Mouse (Mus musculus) layer of hippocampus, postnatal 14 days (tissue): Measurements from ENCODE around the gene Stau1. TPM values are rescaled to one million over a fixed set of nuclear protein-coding genes. Genes with fewer than 3 reads are reported as not detected.
"Not testable (repeated sequence)": the region's sequence is repeated elsewhere in the genome, so short reads cannot be mapped to it uniquely, and the experiment has no call there.

Source experiments
- DNase-seq, 2 experiments: peaks; one replicate each; pipeline ENCODE4 v3.0.0; 2021 to 2022; ENCODE audit warnings: low spot score in 2 of 2, mixed read lengths in 1 of 2
- long read RNA-seq, 2 experiments: library from polyadenylated mRNA; stranded (forward); transcript quantifications; one replicate each; pipeline ENCODE4 v2.0.0; 2021
- total RNA-seq, 2 experiments: library from RNA; stranded (reverse); gene quantifications; 2 replicates each; pipeline ENCODE4 v1.2.3; 2021

The Stau1 gene
- total RNA-seq = 10 to 100 TPM; 69.5 to 70.3 TPM
- long read RNA-seq, experiment 1, transcript Stau1-209 (4 exons, 774 nt) = major isoform, 45 of 80 reads
- long read RNA-seq, experiment 1, transcript Stau1-202 (12 exons, 3,569 nt) = minor isoform, 18 of 80 reads
- long read RNA-seq, experiment 1, transcript Stau1-204 (12 exons, 2,976 nt) = minor isoform, 6 of 80 reads
- long read RNA-seq, experiment 1, partial matches to known transcripts = 5 of 80 reads
- long read RNA-seq, experiment 1, other reads (novel, unspliced or antisense) = 6 of 80 reads
- long read RNA-seq, experiment 2, transcript Stau1-204 (12 exons, 2,976 nt) = minor isoform, 18 of 128 reads
- long read RNA-seq, experiment 2, transcript Stau1-209 (4 exons, 774 nt) = major isoform, 78 of 128 reads
- long read RNA-seq, experiment 2, transcript Stau1-202 (12 exons, 3,569 nt) = minor isoform, 20 of 128 reads
- long read RNA-seq, experiment 2, partial matches to known transcripts = 5 of 128 reads
- long read RNA-seq, experiment 2, other reads (novel, unspliced or antisense) = 6 of 128 reads

- DNase-seq = peak; percentile 92 to 98
Observed at GRCm38 (mm10) chr2:166995796-166996532, at the start of gene Stau1. Stau1 (minus strand) TSS chr2:166996299.

DNA sequence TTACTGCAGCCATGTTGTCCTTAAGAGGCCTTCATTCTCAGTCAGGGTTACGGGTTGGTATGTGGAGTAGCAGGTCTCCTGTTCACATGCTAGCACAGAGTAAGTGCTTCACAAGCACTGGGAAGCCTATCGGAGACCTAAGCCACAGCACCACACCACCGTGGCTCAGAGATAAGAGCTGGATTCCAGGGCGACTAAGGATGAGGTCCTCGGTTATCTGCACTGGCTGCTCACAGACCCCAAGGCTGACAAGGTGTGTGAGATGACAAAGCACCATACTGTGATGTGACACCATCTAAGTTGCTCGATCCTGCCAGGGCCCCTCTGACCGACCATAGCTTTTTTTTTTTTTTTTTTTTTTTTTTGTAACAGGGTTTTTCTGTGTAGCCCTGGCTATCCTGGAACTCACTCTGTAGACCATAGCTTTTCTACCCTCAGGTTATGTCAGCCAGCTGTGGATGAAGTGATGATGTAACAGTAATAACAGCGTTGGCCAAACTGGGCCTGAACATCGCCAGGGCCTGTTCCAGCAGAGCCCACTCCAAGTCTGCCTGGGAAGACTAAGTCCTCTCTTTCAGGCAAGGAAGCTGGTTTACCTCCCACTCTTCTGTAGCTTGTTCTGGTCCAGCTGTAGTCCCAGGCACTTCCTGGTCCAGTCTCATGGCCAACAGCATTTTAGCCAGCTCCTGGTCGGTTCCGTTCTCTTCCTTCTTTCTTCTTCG, 47.5 kb upstream of the Stau1 start:
- DNase-seq = no peak

DNA sequence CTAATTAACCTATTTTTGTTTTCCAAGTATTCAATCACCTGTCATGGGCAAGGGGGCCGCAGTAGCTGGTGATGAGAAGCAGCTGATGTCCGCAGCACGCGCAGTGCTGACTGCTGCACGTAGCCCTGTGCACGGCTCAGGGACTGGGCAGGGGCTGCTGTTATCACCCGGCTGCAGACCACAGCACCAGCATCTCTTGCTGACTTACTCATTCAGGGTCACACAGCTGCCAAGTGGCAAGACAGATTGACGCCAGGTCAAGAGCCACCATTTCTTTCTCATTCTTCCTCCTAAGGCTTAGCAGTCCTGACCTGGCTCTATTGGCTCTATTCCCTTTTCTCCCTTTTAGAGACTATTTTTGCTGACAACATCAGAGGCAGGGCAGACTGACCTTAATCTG, 43.3 kb upstream of the Stau1 start:
- no peak for DNase-seq

GRCm38 (mm10) chr2:167038716-167039115, 42.6 kb upstream of the Stau1 start:
- no peak for DNase-seq

DNA sequence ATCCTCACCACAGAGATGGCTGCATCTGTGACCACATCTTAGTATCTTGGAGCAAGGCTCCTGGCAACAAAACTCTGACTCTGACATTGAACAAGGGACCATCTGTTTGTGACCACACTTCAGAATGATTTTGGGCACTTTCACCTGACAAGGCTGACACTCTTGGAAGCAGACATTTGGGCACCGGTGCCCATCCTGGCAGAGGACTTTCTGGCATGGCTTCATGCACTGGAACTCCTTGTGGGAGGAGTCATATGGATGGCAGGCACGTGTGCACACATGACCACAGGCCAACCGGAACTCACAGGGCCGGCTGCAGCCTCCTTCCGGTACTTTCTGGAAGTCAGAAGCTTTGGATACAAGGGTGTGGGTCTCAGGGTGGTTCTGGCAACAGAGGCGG, 42.2 kb upstream of the Stau1 start:
- DNase-seq = no peak

GRCm38 (mm10) chr2:167037710-167038109, 41.6 kb upstream of the Stau1 start:
- no peak for DNase-seq

- no peak for DNase-seq
Observed at GRCm38 (mm10) chr2:167030507-167030906, 34.4 kb upstream of the Stau1 start.

DNA sequence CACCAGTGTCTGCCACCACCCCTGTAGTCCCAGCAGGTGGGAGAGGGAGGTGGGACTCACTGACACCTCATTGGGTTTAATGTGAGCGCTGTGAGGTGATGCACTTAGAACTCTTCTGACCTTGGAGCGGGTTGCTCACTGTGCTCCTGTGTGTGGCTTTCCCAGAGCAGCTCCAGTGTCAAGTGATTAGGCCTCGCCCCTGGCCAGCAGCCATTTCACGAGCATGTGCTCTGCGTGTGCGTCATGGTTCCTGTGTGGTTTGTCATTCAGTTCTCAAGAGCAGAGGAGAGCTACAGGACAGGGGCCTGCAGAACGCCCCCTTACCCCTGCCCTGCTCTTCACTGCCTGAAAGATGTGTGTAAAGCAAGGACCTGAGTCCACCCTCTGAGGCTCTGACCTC, 32.5 kb upstream of the Stau1 start:
- no peak for DNase-seq

DNA sequence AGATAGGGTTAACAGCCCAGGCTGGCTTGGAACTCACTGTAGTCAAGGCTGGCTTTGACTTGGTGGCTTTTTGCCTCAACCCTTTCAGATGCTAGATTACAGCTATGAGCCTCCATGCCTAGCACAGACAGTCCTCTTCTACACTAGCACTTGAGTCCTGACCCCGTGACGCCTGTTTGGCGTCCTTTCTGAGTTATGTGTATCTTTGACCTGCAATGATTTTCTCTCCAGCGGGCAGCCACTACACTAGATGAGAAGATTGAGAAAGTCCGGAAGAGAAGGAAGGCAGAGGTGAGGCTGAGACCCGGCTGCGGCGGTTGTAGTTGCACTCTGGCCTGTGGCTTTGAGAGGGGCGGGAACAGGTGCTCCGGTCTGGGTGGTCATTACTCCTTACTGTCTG, 23.3 kb upstream of the Stau1 start:
- DNase-seq = no peak

DNA sequence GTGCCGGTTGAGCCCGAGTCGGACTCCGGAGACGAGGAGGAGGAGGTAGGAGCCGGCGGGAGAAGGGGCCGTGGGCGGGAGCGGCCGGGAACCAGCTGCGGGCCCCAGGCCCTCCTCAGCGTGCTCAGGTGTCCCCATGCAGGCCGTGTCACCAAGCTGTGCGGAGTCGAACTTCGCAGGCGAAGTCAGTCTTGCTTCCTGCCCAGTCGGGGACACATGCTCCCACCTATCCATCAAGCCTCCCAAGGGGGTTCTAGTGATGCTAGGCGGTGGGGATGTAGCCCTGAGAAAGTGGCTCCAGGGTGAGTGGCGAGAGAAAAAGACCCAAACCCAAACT, 19.3 kb upstream of the Stau1 start:
- DNase-seq = no peak

GRCm38 (mm10) chr2:167014702-167015381, 18.7 kb upstream of the Stau1 start, which contains the start of gene Ddx27:
Ddx27 (plus strand) TSS chr2:167015193.
- peak; percentile 88 to 94 for DNase-seq

DNA sequence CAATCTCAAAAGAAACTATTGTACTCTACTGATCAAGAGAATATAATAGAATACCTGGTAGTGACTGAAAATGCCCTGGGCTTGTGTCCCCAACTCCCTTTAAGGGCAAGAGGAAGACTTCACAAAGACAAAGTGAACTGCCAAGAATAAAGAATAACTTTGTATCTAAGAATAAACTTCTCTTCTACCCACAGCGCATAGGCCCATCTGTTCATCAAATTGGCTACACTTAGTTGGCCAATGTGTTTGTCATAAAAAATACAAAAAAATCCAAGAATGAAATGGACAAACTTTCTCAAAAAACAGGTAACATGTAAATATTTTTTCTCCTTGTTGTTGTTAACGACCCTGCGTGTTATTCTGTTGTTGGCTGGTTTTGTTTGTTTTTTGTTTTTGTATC, 14.4 kb upstream of the Stau1 start:
- no peak for DNase-seq

DNA sequence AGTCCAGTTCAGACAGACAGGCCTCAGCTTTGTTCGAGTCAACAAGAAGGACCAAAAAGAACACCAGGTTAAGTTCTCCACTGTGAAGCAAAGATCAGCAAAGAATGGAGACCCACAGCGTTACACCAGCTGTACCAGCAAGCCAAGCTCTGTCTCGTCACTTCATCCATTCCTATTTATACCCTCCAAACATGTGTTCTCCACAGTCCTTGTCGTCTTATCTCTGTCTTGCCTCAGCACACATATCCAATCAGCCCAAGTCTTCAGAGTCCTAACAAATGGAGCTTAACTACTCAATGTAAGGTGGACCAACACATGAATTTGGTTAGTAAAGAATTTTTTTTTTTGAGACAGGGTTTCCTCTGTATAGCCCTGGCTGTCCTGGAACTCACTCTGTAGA, 13.4 kb upstream of the Stau1 start:
- DNase-seq = no peak

DNA sequence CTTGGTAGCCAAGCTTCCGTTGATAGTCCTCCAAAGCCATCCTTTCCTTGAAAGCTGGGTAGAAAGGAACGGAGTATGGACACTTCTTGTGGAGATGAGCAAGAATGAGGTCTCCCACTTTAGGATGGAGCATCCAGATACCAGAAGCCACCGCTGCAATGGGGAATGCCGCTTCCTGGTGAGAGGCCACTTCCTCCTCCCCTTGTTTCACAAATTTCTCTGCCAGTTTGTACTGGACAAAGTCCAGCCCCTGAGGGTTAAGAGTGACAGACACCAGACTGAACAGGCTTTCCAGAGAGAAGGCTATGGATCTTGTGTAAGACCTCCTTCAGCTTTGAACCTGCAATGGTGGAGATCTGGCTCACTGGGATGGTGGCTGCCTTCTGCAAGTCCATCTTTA, 11.5 kb upstream of the Stau1 start:
- DNase-seq = not testable (repeated sequence)

DNA sequence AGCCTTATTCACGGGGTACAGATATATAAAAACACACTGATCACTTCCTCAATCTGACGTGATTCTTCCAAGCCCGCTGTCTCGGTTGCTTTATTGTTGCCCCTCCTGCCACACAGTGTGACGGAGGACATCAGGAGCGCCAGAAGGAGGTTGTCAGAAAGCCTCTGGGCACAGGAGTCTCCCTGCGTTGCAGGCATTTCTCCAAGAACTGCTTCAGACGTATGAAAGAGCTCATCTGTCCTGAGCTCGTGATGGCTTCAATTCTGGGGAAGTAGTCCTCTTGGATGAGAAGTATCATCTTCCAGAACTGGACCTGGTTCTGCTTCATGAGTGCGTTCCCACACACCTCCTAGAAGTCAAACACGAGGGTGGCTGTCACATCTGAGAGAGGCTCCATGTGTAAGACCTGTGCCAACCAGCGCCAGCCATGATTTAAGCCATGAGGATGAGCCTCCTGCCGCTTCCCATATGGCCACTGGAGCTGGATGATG, 10.9 kb upstream of the Stau1 start:
- peak in 1 of 2 experiments; percentile 21 for DNase-seq

DNA sequence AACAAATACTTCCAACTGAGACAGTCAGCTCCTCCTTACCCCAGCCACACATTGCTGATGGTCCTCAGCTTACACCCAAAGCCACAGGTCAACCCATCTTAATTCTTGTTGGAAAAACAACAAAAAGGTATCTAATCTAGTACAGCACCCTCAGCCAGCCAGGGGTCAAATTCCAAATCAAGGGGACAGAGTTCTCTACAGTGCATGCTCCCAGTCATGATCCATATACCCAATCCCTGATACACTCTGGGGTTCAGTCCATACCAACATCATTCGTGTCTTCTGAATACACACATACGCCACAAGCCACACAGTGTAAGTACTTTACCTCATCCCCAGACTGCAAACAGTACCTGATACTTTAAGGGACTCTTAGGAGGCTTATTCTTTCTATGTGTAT, 10.3 kb upstream of the Stau1 start:
- no peak for DNase-seq

DNA sequence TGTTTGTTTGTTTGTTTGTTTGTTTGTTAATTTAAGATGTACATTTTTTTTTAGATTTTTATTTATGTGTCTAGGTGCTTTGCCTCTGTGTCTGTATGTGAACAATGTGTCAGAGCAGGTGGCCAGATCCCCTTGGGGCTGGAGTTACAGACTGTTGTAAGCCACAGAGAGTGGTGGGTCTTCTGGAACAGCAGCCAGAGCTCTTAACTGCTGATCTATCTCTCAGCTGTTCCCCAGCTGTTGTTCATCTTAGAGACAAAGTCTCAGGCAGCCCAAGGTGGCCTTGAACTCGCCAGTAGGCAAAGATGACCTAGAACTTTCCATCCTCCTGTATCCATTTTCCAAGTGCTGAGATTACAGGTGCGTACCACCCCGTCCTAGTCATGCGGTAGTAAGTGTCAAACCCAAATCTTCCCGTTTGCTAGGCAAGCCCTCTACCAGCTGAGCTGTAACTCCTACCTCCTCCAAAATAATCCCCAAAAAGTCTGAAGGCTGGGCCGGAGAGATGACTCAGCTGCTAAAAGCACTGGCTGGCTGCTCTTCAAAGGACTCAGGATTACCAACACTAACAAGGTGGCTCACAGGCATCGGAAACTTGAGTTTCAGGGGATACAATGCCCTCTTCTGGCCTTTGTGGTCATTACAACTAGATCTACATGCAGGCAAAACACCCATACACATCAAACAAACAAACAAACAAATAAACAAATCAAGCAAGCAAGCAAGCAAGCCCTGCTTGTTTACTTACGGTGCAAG, 8.2 kb upstream of the Stau1 start:
- peak; percentile 37 to 73 for DNase-seq

GRCm38 (mm10) chr2:167001486-167001885, 5.4 kb upstream of the Stau1 start:
- DNase-seq = no peak

- DNase-seq = no peak
Observed at GRCm38 (mm10) chr2:166996533-166996894, 415 bp upstream of the Stau1 start.
